Mouse (Mus musculus): ENCODE measurements around the gene Ada. TPM values are rescaled to one million over a fixed set of nuclear protein-coding genes. Genes with fewer than 3 reads are reported as not detected.

The Ada gene
- 10 to 100 TPM; 11.4 to 15.4 TPM for total RNA-seq (2023)

DNA sequence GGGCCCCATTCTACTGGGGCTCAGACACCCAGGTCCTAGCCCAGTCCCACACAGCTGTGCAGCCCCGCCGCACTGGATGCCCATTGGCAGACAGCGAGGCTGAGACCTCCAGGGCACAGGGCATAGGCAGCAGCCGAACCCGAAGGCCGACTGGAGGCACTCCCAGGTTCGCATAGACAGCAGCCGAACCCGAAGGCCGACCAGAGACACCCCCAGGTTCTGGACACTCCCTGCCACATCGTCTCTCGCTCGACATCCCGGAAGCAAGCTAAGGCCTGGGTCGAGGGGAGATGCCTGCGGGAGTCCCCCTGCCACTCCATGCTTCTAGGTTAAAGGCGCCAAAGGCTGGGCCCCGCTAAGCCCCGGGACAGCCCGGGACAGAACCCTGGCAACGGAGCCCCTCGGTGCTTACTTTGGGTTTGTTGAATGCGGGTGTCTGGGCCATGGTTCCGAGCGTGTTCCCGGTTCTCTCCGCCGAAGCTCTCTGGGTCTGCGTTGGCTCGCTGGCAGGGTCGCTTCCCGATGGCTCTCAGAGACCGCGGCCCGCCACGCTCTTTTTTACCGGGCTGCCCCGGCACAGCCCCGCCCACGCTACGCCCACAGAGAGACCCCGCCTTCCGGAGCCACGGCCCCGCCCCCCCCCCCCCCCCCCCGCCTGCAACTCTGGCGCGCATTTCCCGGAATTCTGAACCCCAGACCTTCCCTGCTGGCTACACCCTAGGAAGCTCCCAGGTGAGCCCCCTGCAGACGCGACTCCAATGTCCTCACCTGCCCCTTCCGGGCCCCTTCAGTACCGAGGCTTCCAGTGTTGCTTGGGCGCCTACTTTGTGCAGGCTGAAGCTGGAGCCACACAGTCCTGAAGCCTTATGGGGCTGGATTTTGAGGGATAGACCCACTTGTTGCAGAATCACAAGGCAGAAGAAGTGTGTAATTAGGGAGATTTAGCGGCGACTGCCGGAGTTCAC is at the start of gene Ada:
TSS of gene Ada (minus strand) at position 593 of the 965 bp plus-strand sequence.

Other genes with a start within 250 kb of the Ada start
- gene Hnf4a, start 243.4 kb downstream of the Ada start, total RNA-seq (2023): not detected
- 10 to 100 TPM; 60.4 to 65.1 TPM for gene Ttpal, start 147.9 kb downstream of the Ada start, total RNA-seq (2023)
- gene Serinc3, start 105.1 kb downstream of the Ada start, total RNA-seq (2023): 100 to 1,000 TPM; 635 to 716 TPM
- gene Pkig, start 91.9 kb downstream of the Ada start, total RNA-seq (2023): 10 to 100 TPM; 21.8 to 24.7 TPM
- gene Ccn5, start 70.6 kb upstream of the Ada start, total RNA-seq (2023): not detected
- gene Kcnk15, start 103.4 kb upstream of the Ada start, total RNA-seq (2023): not detected
- gene Rims4, start 168.4 kb upstream of the Ada start, total RNA-seq (2023): not detected
- 100 to 1,000 TPM; 130 to 135 TPM for gene Ywhab, start 244.7 kb upstream of the Ada start, total RNA-seq (2023)